Mouse (Mus musculus) olfactory bulb, adult 2 months (tissue): ENCODE measurements around the gene Ube2l6.

ENCODE experiments used
- CTCF ChIP-seq: fragments of 200-500 bp; IDR thresholded peaks from 2 replicates; pipeline ENCODE4 v1.5.1; 2012; ENCODE audit warnings: low read depth, mild to moderate bottlenecking, low read length, moderate library complexity; ENCODE audit not compliant: insufficient read depth
- POLR2A ChIP-seq: fragments of 200-500 bp; IDR thresholded peaks from 2 replicates; pipeline ENCODE4 v1.6.1; 2012; ENCODE audit warnings: mild to moderate bottlenecking, low read depth, low read length, moderate library complexity; ENCODE audit not compliant: insufficient read depth

GRCm38 (mm10) chr2:84811880-84812279, 13.3 kb downstream of the Ube2l6 start:
- TF ChIP-seq POLR2A (no peak), CTCF (no peak)
